Mouse (Mus musculus) lung, postnatal 0 days (tissue): Measurements from ENCODE around the gene Baiap2l1.

ENCODE experiments used
- CTCF ChIP-seq: IDR thresholded peaks from 2 replicates; pipeline ENCODE4 v1.5.1; 2016; ENCODE audit warnings: antibody characterized with exemption, mild to moderate bottlenecking
- EP300 ChIP-seq: IDR thresholded peaks from 2 replicates; pipeline ENCODE4 v1.6.1; 2016; ENCODE audit warnings: antibody characterized with exemption, mild to moderate bottlenecking, control low read depth

GRCm38 (mm10) chr5:144394142-144394541, 36.2 kb upstream of the Baiap2l1 start:
- no peak for TF ChIP-seq CTCF
- no peak for TF ChIP-seq EP300
